Mouse (Mus musculus) bone marrow, adult 2 months (tissue): ENCODE results near the gene Lrfn1.

Experiments
- CTCF ChIP-seq: fragments of 200-500 bp; IDR thresholded peaks from 2 replicates; pipeline ENCODE4 v1.5.1; 2011; ENCODE audit warnings: low read length, control low read depth; ENCODE audit not compliant: control insufficient read depth, insufficient read depth
- POLR2A ChIP-seq: fragments of 200-500 bp; IDR thresholded peaks from 2 replicates; pipeline ENCODE4 v1.6.1; 2011; ENCODE audit warnings: low read depth, mild to moderate bottlenecking, control low read depth, low read length, borderline replicate concordance; ENCODE audit not compliant: control insufficient read depth

DNA sequence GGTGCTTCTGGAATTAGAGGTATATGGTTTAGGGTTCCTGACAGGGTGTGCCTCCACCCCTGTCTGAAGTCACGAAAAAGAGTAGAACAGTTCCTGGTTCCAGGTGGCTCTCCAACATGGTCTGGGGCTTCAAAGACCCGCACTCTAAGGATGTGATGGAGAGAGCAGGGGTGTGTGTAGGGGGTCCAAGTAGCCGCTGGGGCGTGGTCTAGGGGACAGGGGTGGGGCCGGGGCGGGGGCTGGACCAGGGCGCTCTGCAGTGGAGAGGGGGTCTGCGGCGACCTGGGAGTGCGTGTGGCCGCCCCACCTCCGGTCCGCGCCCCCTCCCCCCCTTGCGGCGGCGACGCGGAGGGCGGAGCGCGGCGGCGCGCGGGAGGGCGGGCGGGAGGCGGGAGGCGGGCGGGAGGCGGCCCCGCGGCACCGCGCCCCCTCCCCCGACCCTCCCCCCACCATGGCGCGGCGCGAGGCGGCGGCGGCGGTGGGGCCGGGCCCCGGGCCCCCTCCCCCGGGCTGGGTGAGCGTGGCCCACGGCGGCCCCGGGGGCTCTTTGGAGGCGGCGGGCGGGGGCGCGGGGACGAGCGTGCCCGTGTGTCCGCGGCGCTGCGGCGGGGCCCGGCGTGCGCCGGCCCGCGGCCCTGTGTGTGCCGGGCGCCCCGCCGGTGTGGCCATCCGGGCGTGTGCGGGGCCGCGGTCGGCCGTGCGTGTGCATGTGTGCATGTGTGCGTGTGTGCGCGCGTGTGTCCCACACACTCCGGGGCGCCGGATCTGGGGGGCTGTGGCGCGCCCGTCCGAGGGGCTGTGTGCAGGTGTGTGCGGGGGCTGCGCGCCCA, at the start of gene Lrfn1:
- TF ChIP-seq CTCF (no peak), POLR2A (no peak)
